In the genomic region with DNA sequence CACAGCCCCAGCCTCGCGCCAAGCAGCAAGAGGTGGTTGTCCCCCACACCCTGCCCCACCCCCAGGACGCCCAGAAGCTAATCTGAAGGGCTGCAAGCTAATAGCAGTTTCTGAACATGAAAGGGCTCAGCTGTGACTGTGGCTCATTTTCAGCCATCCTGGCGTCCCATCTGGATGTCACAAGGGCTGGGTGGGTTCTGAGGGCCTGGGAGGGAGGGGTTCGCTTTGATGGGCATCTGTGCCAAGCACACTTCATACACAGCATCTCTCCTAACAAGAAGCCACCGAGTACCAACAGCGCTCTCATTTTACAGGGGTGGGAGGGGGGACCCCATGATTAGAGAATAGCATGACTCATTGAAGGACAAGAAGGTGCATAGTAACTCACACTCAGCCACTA, we compare ENCODE assay signal across 24 mouse cellular contexts. TPM values are rescaled to one million over a fixed set of nuclear protein-coding genes. Genes with fewer than 3 reads are reported as not detected.
DNase-seq lines count a peak whose midpoint lies in the region; ATAC-seq and TF ChIP-seq lines count a peak whose summit lies in the region.
"Had no signal": no experiment of that assay in that cellular context is flagged by ENCODE, and none has a peak within 500 bp of the region (broad histone marks: within the 10 kb centered on the region; RNA-seq: fewer than 3 reads in every experiment).

No protein-coding gene starts in this region.

- H3K27ac ChIP-seq in midbrain, embryonic 13.5 days: no peak overlapping the region
- no peak overlapping the region for H3K27ac ChIP-seq in midbrain, embryonic 15.5 days
- no peak overlapping the region for H3K27ac ChIP-seq in forebrain, postnatal 0 days (ENCODE audit: low read depth, low read length)
- H3K27ac ChIP-seq in neural tube, embryonic 13.5 days (replicated peaks): peak overlapping the region; percentile 46
- H3K27ac ChIP-seq: stomach, postnatal 0 days had no signal

- TF ChIP-seq CTCF in forebrain, postnatal 0 days (IDR thresholded peaks at IDR 0.05; ENCODE audit: low read depth): no peak

- H3K27me3 ChIP-seq in midbrain, embryonic 13.5 days: no peaks in the 10 kb centered on the region
- no peaks in the 10 kb centered on the region for H3K27me3 ChIP-seq in midbrain, embryonic 15.5 days (replicated peaks)
- H3K27me3 ChIP-seq in forebrain, postnatal 0 days (ENCODE audit: insufficient read depth, low read length): no peaks in the 10 kb centered on the region
- no peaks in the 10 kb centered on the region for H3K27me3 ChIP-seq in neural tube, embryonic 13.5 days
- H3K27me3 ChIP-seq: heart, embryonic 12.5 days had no signal

- no peak overlapping the region for H3K4me3 ChIP-seq in midbrain, embryonic 13.5 days (replicated peaks)
- no peak overlapping the region for H3K4me3 ChIP-seq in midbrain, embryonic 15.5 days
- H3K4me3 ChIP-seq in forebrain, postnatal 0 days (ENCODE audit: low read depth, low read length): no peak overlapping the region
- H3K4me3 ChIP-seq in neural tube, embryonic 13.5 days: no peak overlapping the region
- H3K4me3 ChIP-seq: heart, embryonic 12.5 days had no signal

- no peak overlapping the region for H3K9ac ChIP-seq in midbrain, embryonic 13.5 days (replicated peaks)
- no peak overlapping the region for H3K9ac ChIP-seq in midbrain, embryonic 15.5 days
- no peak overlapping the region for H3K9ac ChIP-seq in forebrain, postnatal 0 days
- no peak overlapping the region for H3K9ac ChIP-seq in neural tube, embryonic 13.5 days
- H3K9ac ChIP-seq: heart, embryonic 12.5 days; liver, postnatal 0 days had no signal

- DNase-seq in cerebellum, postnatal 10 days: peak; percentile 77 to 83
- no peak for DNase-seq in cerebellum, adult 18-20 months
- DNase-seq in forebrain, postnatal 0 days: no peak
- no peak for DNase-seq in yolk sac, embryonic 10.5 days (ENCODE audit: low spot score)
- no peak for DNase-seq in c-Kit-positive CD71-positive TER-119-positive erythroid progenitor cells, embryonic 14.5 days (ENCODE audit: low spot score)
- DNase-seq: adrenal gland, postnatal 10 days; cerebellum, adult 11 months; heart, postnatal 14 days; kidney, adult 2 months; kidney, postnatal 10 days; liver, postnatal 0 days; lung, postnatal 10 days; right cerebral cortex, adult 18-20 months; thymus, postnatal 14 days had no signal

- H3K4me2 ChIP-seq in midbrain, embryonic 13.5 days (replicated peaks): no peak overlapping the region
- H3K4me2 ChIP-seq in midbrain, embryonic 15.5 days: no peak overlapping the region
- no peak overlapping the region for H3K4me2 ChIP-seq in forebrain, postnatal 0 days (ENCODE audit: low read depth)
- no peak overlapping the region for H3K4me2 ChIP-seq in neural tube, embryonic 13.5 days
- H3K4me2 ChIP-seq: heart, embryonic 12.5 days had no signal

- H3K4me1 ChIP-seq in midbrain, embryonic 13.5 days (replicated peaks): peaks cover 16% of the 10 kb centered on the region; the same call in 1 of the 2 replicates
- no peaks in the 10 kb centered on the region for H3K4me1 ChIP-seq in midbrain, embryonic 15.5 days
- no peaks in the 10 kb centered on the region for H3K4me1 ChIP-seq in forebrain, postnatal 0 days (ENCODE audit: insufficient read depth)
- H3K4me1 ChIP-seq in neural tube, embryonic 13.5 days (replicated peaks): peaks cover 32% of the 10 kb centered on the region

- no peaks in the 10 kb centered on the region for H3K36me3 ChIP-seq in midbrain, embryonic 13.5 days
- H3K36me3 ChIP-seq in midbrain, embryonic 15.5 days (replicated peaks): no peaks in the 10 kb centered on the region
- peaks cover 7% of the 10 kb centered on the region; the same call in 1 of the 2 replicates for H3K36me3 ChIP-seq in forebrain, postnatal 0 days (ENCODE audit: insufficient read depth)
- 0 out of 2 replicates have a peak, but pooled peaks cover 2% of the 10 kb centered on the region for H3K36me3 ChIP-seq in neural tube, embryonic 13.5 days
- H3K36me3 ChIP-seq: heart, embryonic 12.5 days had no signal

- no peaks in the 10 kb centered on the region for H3K9me3 ChIP-seq in midbrain, embryonic 13.5 days
- H3K9me3 ChIP-seq in midbrain, embryonic 15.5 days: no peaks in the 10 kb centered on the region
- H3K9me3 ChIP-seq in forebrain, postnatal 0 days (ENCODE audit: low read length): no peaks in the 10 kb centered on the region
- no peaks in the 10 kb centered on the region for H3K9me3 ChIP-seq in neural tube, embryonic 13.5 days
- H3K9me3 ChIP-seq: heart, embryonic 12.5 days had no signal

- 69% methylated on average over 7 of the region's 7 CpGs for WGBS in midbrain, embryonic 13.5 days
- WGBS in midbrain, embryonic 15.5 days: 51% methylated on average over 7 of the region's 7 CpGs
- WGBS in forebrain, postnatal 0 days: 46% methylated on average over 7 of the region's 7 CpGs
- 45% methylated on average over 7 of the region's 7 CpGs for WGBS in neural tube, embryonic 13.5 days

- ATAC-seq in midbrain, embryonic 13.5 days: peak; percentile 55; the same call in 1 of the 2 replicates
- no peak for ATAC-seq in midbrain, embryonic 15.5 days (replicated peaks)
- peak; percentile 59 for ATAC-seq in forebrain, postnatal 0 days
- 0 out of 2 replicates have a peak, but pooled peaks have one; percentile 25 for ATAC-seq in neural tube, embryonic 13.5 days (ENCODE audit: low read depth)
- ATAC-seq: inflammation-experienced regulatory T-cells, adult 6 months; liver, postnatal 0 days had no signal

RNA-seq across cellular contexts. Expression of a gene that starts 14.9 kb away (rescaled TPM):
- polyA plus RNA-seq in midbrain, embryonic 13.5 days (2015; fragmentation: Nextera tagmentation; extraction: Ambion mirVana): 329 and 351 TPM in 2 replicates
- 183 and 198 TPM in 2 replicates for polyA plus RNA-seq in midbrain, embryonic 15.5 days (2015; fragmentation: Nextera tagmentation; extraction: Ambion mirVana)
- total RNA-seq in forebrain, postnatal 0 days (2014; rRNA removed): 198 and 209 TPM in 2 replicates
- polyA plus RNA-seq in forebrain, postnatal 0 days (2015; fragmentation: Nextera tagmentation; extraction: Ambion mirVana): 224 and 248 TPM in 2 replicates
- polyA plus RNA-seq in neural tube, embryonic 13.5 days (2015; fragmentation: Nextera tagmentation; extraction: Ambion mirVana): 275 and 287 TPM in 2 replicates

RNA-seq across cellular contexts. Expression of a gene that starts 28.3 kb away (rescaled TPM):
- not detected in 2 replicates for polyA plus RNA-seq in midbrain, embryonic 13.5 days (2015; fragmentation: Nextera tagmentation; extraction: Ambion mirVana)
- polyA plus RNA-seq in midbrain, embryonic 15.5 days (2015; fragmentation: Nextera tagmentation; extraction: Ambion mirVana): not detected in 2 replicates
- 0.62 TPM in 1 of 2 replicates, not detected in the other for total RNA-seq in forebrain, postnatal 0 days (2014; rRNA removed)
- polyA plus RNA-seq in forebrain, postnatal 0 days (2015; fragmentation: Nextera tagmentation; extraction: Ambion mirVana): 0.12 and 0.20 TPM in 2 replicates
- polyA plus RNA-seq in neural tube, embryonic 13.5 days (2015; fragmentation: Nextera tagmentation; extraction: Ambion mirVana): not detected in 2 replicates
- total RNA-seq: gastrocnemius, adult 18-20 months; heart, postnatal 14 days; left cerebral cortex, postnatal 36 days; liver, adult 2 months; monocyte, adult 5-6 weeks had no signal
- polyA plus RNA-seq: heart, embryonic 12.5 days; inflammation-experienced regulatory T-cells, adult 6 months; liver, adult 2 months had no signal

RNA-seq across cellular contexts. Expression of a gene that starts 49.3 kb away (rescaled TPM):
- 52.6 and 56.4 TPM in 2 replicates for polyA plus RNA-seq in midbrain, embryonic 13.5 days (2015; fragmentation: Nextera tagmentation; extraction: Ambion mirVana)
- 61.0 and 64.3 TPM in 2 replicates for polyA plus RNA-seq in midbrain, embryonic 15.5 days (2015; fragmentation: Nextera tagmentation; extraction: Ambion mirVana)
- total RNA-seq in forebrain, postnatal 0 days (2014; rRNA removed): 43.3 and 50.5 TPM in 2 replicates
- 41.2 and 45.8 TPM in 2 replicates for polyA plus RNA-seq in forebrain, postnatal 0 days (2015; fragmentation: Nextera tagmentation; extraction: Ambion mirVana)
- 46.5 and 52.9 TPM in 2 replicates for polyA plus RNA-seq in neural tube, embryonic 13.5 days (2015; fragmentation: Nextera tagmentation; extraction: Ambion mirVana)

Comparison
In these comparisons a context has a peak if more than half of its experiments do, and no peak if none do; other contexts are left out.
1. DNase-seq: peak in cerebellum, postnatal 10 days (2 of 2); none in cerebellum, adult 18-20 months (0 of 2), forebrain, postnatal 0 days (single experiment), yolk sac, embryonic 10.5 days (single experiment) and c-Kit-positive CD71-positive TER-119-positive erythroid progenitor cells, embryonic 14.5 days (single experiment).